Comparison of ENCODE assay signal across 15 mouse cellular contexts in genomic region chr7:73251187-73251740, GRCm38 (mm10).
"Had no signal": no experiment of that assay in that cellular context is flagged by ENCODE, and none has a peak within 500 bp of the region (broad histone marks: within the 10 kb centered on the region; RNA-seq: fewer than 3 reads in every experiment).

No protein-coding gene starts in this region.

- ATAC-seq: intestine, embryonic 15.5 days; midbrain, embryonic 13.5 days had no signal

- H3K4me1 ChIP-seq: intestine, embryonic 15.5 days; liver, embryonic 13.5 days; lung, embryonic 15.5 days; megakaryocyte, embryonic 14.5 days; neural tube, embryonic 12.5 days had no signal

- H3K27ac ChIP-seq: intestine, embryonic 15.5 days; left cerebral cortex, adult 2 months; liver, embryonic 13.5 days; lung, embryonic 15.5 days; midbrain, embryonic 10.5 days; neural tube, embryonic 12.5 days; neural tube, embryonic 15.5 days had no signal

- H3K4me3 ChIP-seq: intestine, embryonic 15.5 days; left cerebral cortex, adult 2 months; liver, embryonic 13.5 days; lung, embryonic 15.5 days; megakaryocyte, embryonic 14.5 days; midbrain, embryonic 10.5 days; midbrain, embryonic 13.5 days; neural tube, embryonic 12.5 days; neural tube, embryonic 15.5 days had no signal

- H3K9me3 ChIP-seq: intestine, embryonic 15.5 days; liver, embryonic 13.5 days; lung, embryonic 15.5 days; megakaryocyte, embryonic 14.5 days; midbrain, embryonic 10.5 days; midbrain, embryonic 13.5 days; neural tube, embryonic 12.5 days; neural tube, embryonic 15.5 days had no signal

- H3K4me2 ChIP-seq: intestine, embryonic 15.5 days; liver, embryonic 13.5 days; lung, embryonic 15.5 days; midbrain, embryonic 13.5 days; neural tube, embryonic 12.5 days; neural tube, embryonic 15.5 days had no signal

- H3K9ac ChIP-seq: intestine, embryonic 15.5 days; liver, embryonic 13.5 days; lung, embryonic 15.5 days; midbrain, embryonic 13.5 days; neural tube, embryonic 12.5 days; neural tube, embryonic 15.5 days had no signal

- DNase-seq: kidney, postnatal 25 days; layer of hippocampus, postnatal 36 days; liver, embryonic 13.5 days; lung, postnatal 10 days; lung, postnatal 36 days; thymus, adult 18-20 months; thymus, postnatal 36 days had no signal

- H3K36me3 ChIP-seq: intestine, embryonic 15.5 days; liver, embryonic 13.5 days; lung, embryonic 15.5 days; midbrain, embryonic 10.5 days; midbrain, embryonic 13.5 days; neural tube, embryonic 12.5 days; neural tube, embryonic 15.5 days had no signal

- H3K27me3 ChIP-seq: intestine, embryonic 15.5 days; liver, embryonic 13.5 days; lung, embryonic 15.5 days; megakaryocyte, embryonic 14.5 days; midbrain, embryonic 13.5 days; neural tube, embryonic 12.5 days; neural tube, embryonic 15.5 days had no signal
